Mouse (Mus musculus): ENCODE measurements around the gene Nptx2. TPM values are rescaled to one million over a fixed set of nuclear protein-coding genes. Genes with fewer than 3 reads are reported as not detected.

Nptx2 gene
- polyA plus RNA-seq, 1 experiment from 2014 or later: 3.3 TPM

DNA sequence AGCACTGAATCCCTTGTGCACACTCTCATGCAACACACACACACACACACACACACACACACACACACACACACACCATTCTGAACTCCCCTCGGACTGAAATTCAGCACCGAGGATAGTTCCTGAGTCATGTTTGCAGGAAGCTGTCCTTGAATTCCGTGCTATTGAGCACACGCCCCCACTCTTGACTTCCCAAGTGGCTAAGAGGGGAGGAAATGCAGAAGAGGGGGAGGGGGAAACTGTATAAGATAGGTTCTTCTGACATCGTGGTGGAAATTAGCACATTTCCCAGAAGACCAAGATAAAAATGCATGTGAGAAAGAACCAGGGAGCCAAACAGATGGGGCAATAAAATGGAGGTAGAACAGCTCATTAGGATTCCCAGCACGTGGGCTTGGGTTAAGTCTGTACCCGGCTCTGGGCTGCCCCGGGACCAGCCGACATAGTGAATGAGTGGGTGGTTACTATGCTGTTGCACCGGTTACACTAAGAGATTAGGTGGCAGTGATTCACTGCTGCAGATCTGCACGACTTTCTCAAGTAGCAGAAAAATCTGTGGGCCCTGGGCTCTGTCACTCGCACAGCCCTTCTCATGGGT is 2.9 kb upstream of the Nptx2 start:
- H3K4me1 ChIP-seq: peaks cover 29% of the 10 kb centered on the region
- no peak overlapping the region for H3K9ac ChIP-seq
- H3K36me3 ChIP-seq (replicated peaks): no peaks in the 10 kb centered on the region
- H3K27me3 ChIP-seq: peaks cover 28% of the 10 kb centered on the region
- H3K4me3 ChIP-seq (replicated peaks): no peak overlapping the region
- no peaks in the 10 kb centered on the region for H3K9me3 ChIP-seq
- WGBS: 20% methylated on average over 12 of the region's 12 CpGs
- peak overlapping the region; percentile 46; the same call in 1 of the 2 replicates for H3K27ac ChIP-seq
- H3K4me2 ChIP-seq: peak overlapping the region; percentile 25; the same call in 1 of the 2 replicates
- ATAC-seq (ENCODE audit: low FRiP score): peak; percentile 61

- Histone ChIP-seq H3K4me1 (peaks cover 48% of the 10 kb centered on the region), H3K9ac (peak overlapping the region; percentile 49; the same call in 1 of the 2 replicates), H3K27ac (no peak overlapping the region), H3K4me2 (peak overlapping the region; percentile 63), H3K4me3 (replicated peaks) (peak overlapping the region; percentile 43), H3K9me3 (no peaks in the 10 kb centered on the region), H3K36me3 (replicated peaks) (no peaks in the 10 kb centered on the region), H3K27me3 (peaks cover 56% of the 10 kb centered on the region)
- 2% methylated on average over 34 of the region's 34 CpGs for WGBS
- ATAC-seq (ENCODE audit: low FRiP score): no peak
Observed at GRCm38 (mm10) chr5:144546423-144546995, 807 bp downstream of the Nptx2 start.

DNA sequence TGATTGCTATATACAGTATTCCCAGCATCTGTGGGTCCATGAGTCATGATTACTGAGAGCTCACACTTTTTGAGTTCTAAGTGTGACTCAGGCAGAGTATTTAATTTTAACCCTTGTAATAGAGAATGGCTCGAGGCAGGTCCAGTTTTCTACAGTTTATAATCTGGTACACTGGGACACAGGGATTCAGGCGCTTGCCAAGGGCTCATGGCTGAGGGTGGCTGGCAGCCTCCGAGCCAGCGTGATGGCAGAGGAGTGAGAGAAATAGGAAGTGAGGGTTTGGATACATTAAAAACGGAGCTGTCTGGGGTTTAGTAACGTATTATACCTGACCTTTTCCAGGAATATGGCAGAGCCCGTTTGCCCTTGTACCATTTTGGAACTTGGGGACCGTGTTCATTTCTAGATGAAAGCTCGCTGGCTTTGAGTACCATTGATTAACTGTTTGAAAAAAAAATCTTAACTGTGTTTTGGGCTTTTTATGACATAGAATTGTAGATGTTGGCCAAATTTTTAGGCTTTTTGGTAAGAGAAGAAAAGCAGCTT is 1.7 kb downstream of the Nptx2 start:
- H3K36me3 ChIP-seq (replicated peaks): no peaks in the 10 kb centered on the region
- peak overlapping the region; percentile 43 for H3K4me3 ChIP-seq (replicated peaks)
- H3K9ac ChIP-seq: no peak overlapping the region
- ATAC-seq (ENCODE audit: low FRiP score): no peak
- WGBS: 7% methylated on average over 9 of the region's 9 CpGs
- no peaks in the 10 kb centered on the region for H3K9me3 ChIP-seq
- peak overlapping the region; percentile 63 for H3K4me2 ChIP-seq
- H3K27me3 ChIP-seq: peaks cover 63% of the 10 kb centered on the region
- H3K27ac ChIP-seq: no peak overlapping the region
- peaks cover 48% of the 10 kb centered on the region for H3K4me1 ChIP-seq

DNA sequence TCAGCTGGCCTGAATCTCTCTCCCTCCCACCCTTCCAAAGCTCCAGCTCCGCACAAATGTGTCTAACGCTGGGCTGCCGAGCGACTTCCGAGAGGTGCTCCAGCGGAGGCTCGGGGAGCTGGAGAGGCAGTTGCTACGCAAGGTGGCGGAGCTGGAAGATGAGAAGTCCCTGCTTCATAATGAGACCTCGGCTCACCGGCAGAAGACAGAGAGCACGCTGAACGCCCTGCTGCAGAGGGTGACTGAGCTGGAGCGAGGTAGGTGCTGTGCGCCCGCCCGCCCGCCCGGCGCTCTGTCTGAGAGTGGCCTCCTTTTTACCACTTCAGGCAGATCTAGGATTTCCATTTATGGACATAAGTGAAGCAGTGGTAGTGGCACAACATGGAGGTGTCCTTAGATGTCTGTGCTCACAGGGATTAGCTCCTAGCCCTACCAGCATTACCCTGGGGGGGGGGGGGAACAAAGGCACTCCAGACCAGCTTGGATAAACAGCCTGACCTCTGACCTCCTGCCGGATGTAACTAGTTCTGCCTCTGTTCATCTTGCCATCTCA is 2.5 kb downstream of the Nptx2 start:
- Histone ChIP-seq H3K4me1 (peaks cover 41% of the 10 kb centered on the region), H3K9ac (peak overlapping the region; percentile 56; the same call in 1 of the 2 replicates)
- ATAC-seq (ENCODE audit: low FRiP score): no peak

GRCm38 (mm10) chr5:144550003-144550402 is 4.3 kb downstream of the Nptx2 start:
- no peak overlapping the region for H3K9ac ChIP-seq
- H3K36me3 ChIP-seq (replicated peaks): no peaks in the 10 kb centered on the region
- H3K9me3 ChIP-seq: no peaks in the 10 kb centered on the region
- H3K4me1 ChIP-seq: peaks cover 46% of the 10 kb centered on the region
- ATAC-seq (ENCODE audit: low FRiP score): no peak
- H3K27me3 ChIP-seq: peaks cover 74% of the 10 kb centered on the region
- no peak overlapping the region for H3K4me3 ChIP-seq (replicated peaks)
- no peak overlapping the region for H3K27ac ChIP-seq
- no peak overlapping the region for H3K4me2 ChIP-seq
- WGBS: 81% methylated on average over 9 of the region's 9 CpGs

More for the DNA sequence above, 2.5 kb downstream of the Nptx2 start:
- under 1% methylated on average over 21 of the region's 21 CpGs for WGBS
- no peaks in the 10 kb centered on the region for H3K36me3 ChIP-seq (replicated peaks)
- H3K4me3 ChIP-seq (replicated peaks): peak overlapping the region; percentile 43
- peaks cover 68% of the 10 kb centered on the region for H3K27me3 ChIP-seq
- H3K9me3 ChIP-seq: no peaks in the 10 kb centered on the region
- no peak overlapping the region for H3K27ac ChIP-seq
- H3K4me2 ChIP-seq: peak overlapping the region; percentile 63

GRCm38 (mm10) chr5:144550622-144551137 is 5.0 kb downstream of the Nptx2 start:
- H3K9me3 ChIP-seq: no peaks in the 10 kb centered on the region
- ATAC-seq (ENCODE audit: low FRiP score): peak; percentile 39; the same call in 1 of the 2 replicates
- no peak overlapping the region for H3K4me3 ChIP-seq (replicated peaks)
- no peak overlapping the region for H3K27ac ChIP-seq
- no peak overlapping the region for H3K4me2 ChIP-seq
- H3K9ac ChIP-seq: no peak overlapping the region
- H3K27me3 ChIP-seq: peaks cover 68% of the 10 kb centered on the region
- H3K4me1 ChIP-seq: peaks cover 48% of the 10 kb centered on the region
- no peaks in the 10 kb centered on the region for H3K36me3 ChIP-seq (replicated peaks)
- 12% methylated on average over 5 of the region's 5 CpGs for WGBS

DNA sequence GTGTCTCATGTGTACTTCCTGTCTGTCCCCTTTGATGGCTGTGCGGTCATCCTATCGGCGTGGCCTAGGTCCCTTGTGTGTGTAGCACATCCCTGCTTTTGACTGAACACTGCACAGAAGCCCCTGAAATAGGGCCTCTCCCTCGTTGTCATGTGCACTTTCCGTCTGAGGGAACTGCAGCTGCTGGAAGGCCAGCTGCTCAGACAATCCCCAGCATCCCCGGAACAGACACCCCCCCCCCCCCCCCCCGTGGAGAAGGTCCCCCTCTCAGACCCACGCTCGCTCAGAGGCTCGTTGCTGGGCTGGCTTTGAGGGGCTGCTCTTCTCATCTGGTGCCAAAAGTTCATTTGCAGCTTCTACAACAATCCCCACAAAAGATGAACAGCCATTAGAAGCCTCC is 11.0 kb downstream of the Nptx2 start:
- H3K4me1 ChIP-seq: peaks cover 41% of the 10 kb centered on the region
- H3K9me3 ChIP-seq: no peaks in the 10 kb centered on the region
- peaks cover 22% of the 10 kb centered on the region for H3K27me3 ChIP-seq
- 10% methylated on average over 10 of the region's 10 CpGs for WGBS
- H3K9ac ChIP-seq: no peak overlapping the region
- peak overlapping the region; percentile 87 for H3K27ac ChIP-seq
- peak; percentile 89 for ATAC-seq (ENCODE audit: low FRiP score)
- peak overlapping the region; percentile 26; the same call in 1 of the 2 replicates for H3K4me2 ChIP-seq
- no peak overlapping the region for H3K4me3 ChIP-seq (replicated peaks)
- H3K36me3 ChIP-seq (replicated peaks): no peaks in the 10 kb centered on the region

GRCm38 (mm10) chr5:144557363-144557762 is 11.7 kb downstream of the Nptx2 start:
- no peaks in the 10 kb centered on the region for H3K36me3 ChIP-seq (replicated peaks)
- no peak overlapping the region for H3K4me3 ChIP-seq (replicated peaks)
- H3K4me1 ChIP-seq: peaks cover 41% of the 10 kb centered on the region
- H3K4me2 ChIP-seq: peak overlapping the region; percentile 26; the same call in 1 of the 2 replicates
- peak overlapping the region; percentile 87 for H3K27ac ChIP-seq
- H3K27me3 ChIP-seq: peaks cover 17% of the 10 kb centered on the region
- H3K9ac ChIP-seq: no peak overlapping the region
- 45% methylated on average over 8 of the region's 8 CpGs for WGBS
- H3K9me3 ChIP-seq: no peaks in the 10 kb centered on the region
- ATAC-seq (ENCODE audit: low FRiP score): no peak

DNA sequence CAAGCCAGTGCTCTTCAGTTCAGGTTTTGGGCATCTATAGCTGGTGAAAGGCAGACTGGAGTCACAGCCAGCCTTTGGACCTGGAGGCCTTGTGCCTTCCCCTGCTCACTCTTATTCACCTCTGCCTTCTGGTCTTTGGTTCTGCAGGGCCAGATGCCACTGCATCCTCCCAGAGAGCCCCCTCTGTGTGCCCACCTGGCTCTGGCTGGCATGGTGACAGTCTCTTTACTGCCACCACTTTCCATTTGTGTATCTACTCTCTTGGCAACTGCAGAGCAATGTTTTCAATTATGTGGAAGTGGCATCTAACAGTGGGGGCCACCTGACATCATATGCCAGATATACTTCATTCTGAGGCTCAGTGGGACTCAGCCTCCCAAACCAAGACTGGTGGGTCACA is 12.8 kb downstream of the Nptx2 start:
- Histone ChIP-seq H3K27me3 (peaks cover 9% of the 10 kb centered on the region), H3K4me1 (peaks cover 41% of the 10 kb centered on the region), H3K4me2 (no peak overlapping the region), H3K9me3 (no peaks in the 10 kb centered on the region), H3K4me3 (replicated peaks) (no peak overlapping the region), H3K27ac (peak overlapping the region; percentile 50; the same call in 1 of the 2 replicates), H3K9ac (no peak overlapping the region), H3K36me3 (replicated peaks) (no peaks in the 10 kb centered on the region)
- ATAC-seq (ENCODE audit: low FRiP score): no peak

- H3K27ac ChIP-seq: no peak overlapping the region
- peaks cover 4% of the 10 kb centered on the region; the same call in 1 of the 2 replicates for H3K27me3 ChIP-seq
- H3K36me3 ChIP-seq (replicated peaks): no peaks in the 10 kb centered on the region
- ATAC-seq (ENCODE audit: low FRiP score): no peak
- H3K4me2 ChIP-seq: no peak overlapping the region
- no peak overlapping the region for H3K9ac ChIP-seq
- H3K9me3 ChIP-seq: no peaks in the 10 kb centered on the region
- WGBS: 41% methylated on average over 4 of the region's 4 CpGs
- H3K4me1 ChIP-seq: peaks cover 5% of the 10 kb centered on the region; the same call in 1 of the 2 replicates
- H3K4me3 ChIP-seq (replicated peaks): no peak overlapping the region
Observed at GRCm38 (mm10) chr5:144565739-144566138, 20.0 kb downstream of the Nptx2 start.

- Histone ChIP-seq H3K36me3 (replicated peaks) (no peaks in the 10 kb centered on the region), H3K4me2 (no peak overlapping the region), H3K27me3 (no peaks in the 10 kb centered on the region), H3K4me1 (no peaks in the 10 kb centered on the region), H3K4me3 (replicated peaks) (no peak overlapping the region), H3K9me3 (peaks cover 2% of the 10 kb centered on the region; the same call in 1 of the 2 replicates), H3K9ac (no peak overlapping the region), H3K27ac (no peak overlapping the region)
- ATAC-seq (ENCODE audit: low FRiP score): no peak
- 90% methylated on average over 5 of the region's 5 CpGs for WGBS
Observed at GRCm38 (mm10) chr5:144585100-144585499, 39.4 kb downstream of the Nptx2 start.

GRCm38 (mm10) chr5:144591248-144591880 is 45.7 kb downstream of the Nptx2 start:
- peak; percentile 44 for ATAC-seq (ENCODE audit: low FRiP score)
- Histone ChIP-seq H3K4me3 (replicated peaks) (no peak overlapping the region), H3K4me1 (peaks cover 9% of the 10 kb centered on the region), H3K27me3 (no peaks in the 10 kb centered on the region), H3K9ac (no peak overlapping the region), H3K27ac (peak overlapping the region; percentile 51), H3K9me3 (peaks cover 10% of the 10 kb centered on the region; the same call in 1 of the 2 replicates), H3K36me3 (replicated peaks) (no peaks in the 10 kb centered on the region), H3K4me2 (peak overlapping the region; percentile 20)
- WGBS: 27% methylated on average over 11 of the region's 12 CpGs

Measured in forebrain, embryonic 12.5 days (tissue).